Mouse (Mus musculus): ENCODE data around the gene Tomm20.

DNA sequence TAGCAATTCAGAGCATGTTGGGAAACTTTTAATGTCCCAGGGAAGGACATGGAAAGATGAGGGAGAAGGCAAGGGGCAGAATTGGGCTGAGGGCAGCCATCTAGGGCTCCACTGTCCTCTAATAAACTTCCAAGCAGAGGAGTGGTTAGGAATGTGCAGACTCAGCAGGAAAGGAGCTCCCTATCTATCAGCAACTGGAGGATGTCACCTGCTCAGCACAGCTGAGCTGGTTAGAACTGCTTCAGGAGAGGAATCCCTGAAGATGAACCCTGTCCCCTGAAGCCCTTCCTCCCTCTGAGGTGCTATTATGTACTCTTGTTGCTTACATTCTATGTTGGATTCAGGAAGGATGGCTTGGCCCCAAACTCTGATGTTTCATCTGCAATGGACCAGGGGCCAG lies 17.6 kb downstream of the Tomm20 start:
- no peak for TF ChIP-seq EP300 (IDR thresholded peaks at IDR 0.05; ENCODE audit: insufficient read depth, low read depth, low read length)
- TF ChIP-seq POLR2A (IDR thresholded peaks at IDR 0.05; ENCODE audit: insufficient read depth, low read depth, low read length), result no peak
- TF ChIP-seq CTCF (IDR thresholded peaks at IDR 0.05), result no peak
